Mouse (Mus musculus): ENCODE data around the gene Smc1b.

Smc1b gene

GRCm38 (mm10) chr15:85131275-85132192 lies at the start of gene Smc1b, which contains the start of gene Ribc2:
Smc1b (minus strand) TSS chr15:85131964.
Ribc2 (plus strand) TSS chr15:85132078.
- DNase-seq: peak; percentile 95

GRCm38 (mm10) chr15:85180368-85180767 lies 48.6 kb upstream of the Smc1b start:
- no peak for DNase-seq

GRCm38 (mm10) chr15:85179528-85180180 lies 47.9 kb upstream of the Smc1b start:
- no peak for DNase-seq

- DNase-seq: no peak
Measured at GRCm38 (mm10) chr15:85178172-85178571, 46.4 kb upstream of the Smc1b start.

- peak; percentile 31 for DNase-seq
Measured at GRCm38 (mm10) chr15:85177576-85177975, 45.8 kb upstream of the Smc1b start.

- no peak for DNase-seq
Measured at GRCm38 (mm10) chr15:85174060-85174459, 42.3 kb upstream of the Smc1b start.

GRCm38 (mm10) chr15:85173425-85173824 lies 41.7 kb upstream of the Smc1b start:
- DNase-seq: peak; percentile 55

GRCm38 (mm10) chr15:85172054-85172453 lies 40.3 kb upstream of the Smc1b start:
- DNase-seq: no peak

- no peak for DNase-seq
Measured at GRCm38 (mm10) chr15:85167086-85167679, 35.4 kb upstream of the Smc1b start.

GRCm38 (mm10) chr15:85166433-85166933 lies 34.7 kb upstream of the Smc1b start:
- DNase-seq: peak; percentile 35

GRCm38 (mm10) chr15:85162693-85163663 lies 31.2 kb upstream of the Smc1b start:
- no peak for DNase-seq

- no peak for DNase-seq
Measured at GRCm38 (mm10) chr15:85161416-85161815, 29.7 kb upstream of the Smc1b start.

- DNase-seq: no peak
Measured at GRCm38 (mm10) chr15:85156198-85156597, 24.4 kb upstream of the Smc1b start.

- DNase-seq: no peak
Measured at GRCm38 (mm10) chr15:85154091-85154490, 22.3 kb upstream of the Smc1b start.

GRCm38 (mm10) chr15:85152577-85152976 lies 20.8 kb upstream of the Smc1b start:
- no peak for DNase-seq

- DNase-seq: peak; percentile 80
Measured at GRCm38 (mm10) chr15:85151433-85151918, 19.7 kb upstream of the Smc1b start.

GRCm38 (mm10) chr15:85144249-85144648 lies 12.5 kb upstream of the Smc1b start:
- no peak for DNase-seq

- DNase-seq: no peak
Measured at GRCm38 (mm10) chr15:85143747-85144146, 12.0 kb upstream of the Smc1b start.

- DNase-seq: no peak
Measured at GRCm38 (mm10) chr15:85143161-85143560, 11.4 kb upstream of the Smc1b start.

- no peak for DNase-seq
Measured at GRCm38 (mm10) chr15:85142441-85142840, 10.7 kb upstream of the Smc1b start.

- DNase-seq: no peak
Measured at GRCm38 (mm10) chr15:85141290-85141689, 9.5 kb upstream of the Smc1b start.

GRCm38 (mm10) chr15:85135143-85135542 lies 3.4 kb upstream of the Smc1b start:
- DNase-seq: no peak

Measured in retina, postnatal 1 day (tissue).